Mouse (Mus musculus): ENCODE data around the gene Spata32. TPM values are rescaled to one million over a fixed set of nuclear protein-coding genes. Genes with fewer than 3 reads are reported as not detected.

The Spata32 gene
- polyA plus RNA-seq, 1 experiment: not detected

- 66% methylated on average over 7 of the region's 7 CpGs for WGBS
- no peak for DNase-seq
- peak overlapping the region; percentile 8 for H3K4me3 ChIP-seq (replicated peaks; ENCODE audit: extremely low read depth, low read depth, low read length)
- H3K4me1 ChIP-seq (ENCODE audit: control insufficient read depth, insufficient read depth, low read length): peaks cover 16% of the 10 kb centered on the region
- no peak for TF ChIP-seq CTCF (IDR thresholded peaks at IDR 0.05; ENCODE audit: insufficient read depth, low read length)
- TF ChIP-seq POLR2A (IDR thresholded peaks at IDR 0.05; ENCODE audit: borderline replicate concordance, extremely low read depth, low read depth, low read length): no peak
Observed at GRCm38 (mm10) chr11:103261671-103262411, 43.6 kb upstream of the Spata32 start.

DNA sequence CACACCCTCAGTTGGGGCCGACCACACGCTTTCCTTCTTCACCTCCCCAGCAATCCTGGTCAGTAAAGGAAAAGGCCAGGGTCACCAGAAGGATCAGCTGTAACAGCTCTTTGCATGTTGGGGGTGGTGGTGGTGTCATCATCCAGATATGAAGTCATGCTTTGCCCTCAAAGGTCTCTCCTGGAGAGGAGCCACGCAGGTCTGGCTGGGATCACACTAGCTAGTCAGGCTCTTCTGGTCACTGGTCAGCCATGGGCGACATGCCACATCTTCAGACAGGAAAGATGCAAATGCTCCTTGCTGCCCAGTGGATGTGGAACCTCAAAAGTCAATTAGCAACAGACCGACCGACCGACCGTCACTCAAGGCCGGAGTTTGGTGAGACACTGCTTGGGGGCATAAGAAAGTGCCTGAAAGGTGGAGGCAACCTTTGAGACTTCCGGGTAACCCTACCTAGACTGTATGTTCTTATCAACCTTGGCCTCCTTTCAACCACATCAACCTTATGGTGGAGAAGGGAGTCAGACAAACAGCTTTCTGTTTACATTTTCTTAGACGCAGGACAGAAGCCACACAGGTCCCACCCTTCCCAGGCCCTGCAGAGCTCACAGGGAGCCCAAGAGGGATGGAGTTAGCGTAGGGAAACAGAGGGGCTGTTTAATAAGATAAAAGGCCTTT lies 42.4 kb upstream of the Spata32 start:
- 68% methylated on average over 12 of the region's 12 CpGs for WGBS
- no peak for DNase-seq
- peaks cover 14% of the 10 kb centered on the region for H3K4me1 ChIP-seq (ENCODE audit: control insufficient read depth, insufficient read depth, low read length)

GRCm38 (mm10) chr11:103260034-103260433 lies 41.8 kb upstream of the Spata32 start:
- no peak for DNase-seq
- no peak for TF ChIP-seq POLR2A (IDR thresholded peaks at IDR 0.05; ENCODE audit: borderline replicate concordance, extremely low read depth, low read depth, low read length)
- no peak for TF ChIP-seq CTCF (IDR thresholded peaks at IDR 0.05; ENCODE audit: insufficient read depth, low read length)
- Histone ChIP-seq H3K4me3 (replicated peaks; ENCODE audit: extremely low read depth, low read depth, low read length) (no peak overlapping the region), H3K4me1 (ENCODE audit: control insufficient read depth, insufficient read depth, low read length) (peaks cover 14% of the 10 kb centered on the region)
- WGBS: 90% methylated on average over 5 of the region's 5 CpGs

More for the DNA sequence above, 42.4 kb upstream of the Spata32 start:
- H3K4me3 ChIP-seq (replicated peaks; ENCODE audit: extremely low read depth, low read depth, low read length): no peak overlapping the region
- TF ChIP-seq POLR2A (IDR thresholded peaks at IDR 0.05; ENCODE audit: borderline replicate concordance, extremely low read depth, low read depth, low read length): no peak
- TF ChIP-seq CTCF (IDR thresholded peaks at IDR 0.05; ENCODE audit: insufficient read depth, low read length): no peak

GRCm38 (mm10) chr11:103257938-103258481 lies 39.8 kb upstream of the Spata32 start:
- 55% methylated on average over 4 of the region's 4 CpGs for WGBS
- peaks cover 18% of the 10 kb centered on the region for H3K4me1 ChIP-seq (ENCODE audit: control insufficient read depth, insufficient read depth, low read length)
- H3K4me3 ChIP-seq (replicated peaks; ENCODE audit: extremely low read depth, low read depth, low read length): no peak overlapping the region
- TF ChIP-seq CTCF (IDR thresholded peaks at IDR 0.05; ENCODE audit: insufficient read depth, low read length) (no peak), POLR2A (IDR thresholded peaks at IDR 0.05; ENCODE audit: borderline replicate concordance, extremely low read depth, low read depth, low read length) (no peak)
- DNase-seq: no peak

DNA sequence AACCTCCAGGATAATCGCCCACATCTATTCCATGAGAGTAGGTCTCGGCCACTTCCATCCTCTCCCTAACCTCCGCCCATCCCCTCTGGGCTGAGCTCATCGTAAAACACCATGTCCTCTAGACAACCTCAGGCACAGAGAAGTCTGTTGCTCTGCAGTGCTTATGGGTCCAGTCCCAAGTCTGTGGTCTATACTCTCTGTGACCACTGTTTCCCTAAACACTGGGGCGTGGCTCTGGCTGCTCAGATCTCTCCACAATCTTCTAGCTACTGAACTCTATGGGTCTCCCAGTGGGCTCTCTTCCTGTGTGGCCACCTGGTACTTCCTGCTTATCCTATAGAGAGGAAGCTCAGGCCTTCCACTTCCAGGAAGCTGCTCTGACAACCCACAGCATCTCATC lies 35.4 kb upstream of the Spata32 start:
- TF ChIP-seq CTCF (IDR thresholded peaks at IDR 0.05; ENCODE audit: insufficient read depth, low read length): no peak
- no peak overlapping the region for H3K4me3 ChIP-seq (replicated peaks; ENCODE audit: extremely low read depth, low read depth, low read length)
- 71% methylated on average over 5 of the region's 5 CpGs for WGBS
- no peak for DNase-seq
- peaks cover 14% of the 10 kb centered on the region for H3K4me1 ChIP-seq (ENCODE audit: control insufficient read depth, insufficient read depth, low read length)

- 60% methylated on average over 5 of the region's 5 CpGs for WGBS
- H3K4me1 ChIP-seq (ENCODE audit: control insufficient read depth, insufficient read depth, low read length): peaks cover 19% of the 10 kb centered on the region
- H3K4me3 ChIP-seq (replicated peaks; ENCODE audit: extremely low read depth, low read depth, low read length): no peak overlapping the region
- no peak for DNase-seq
- TF ChIP-seq POLR2A (IDR thresholded peaks at IDR 0.05; ENCODE audit: borderline replicate concordance, extremely low read depth, low read depth, low read length) (no peak), CTCF (IDR thresholded peaks at IDR 0.05; ENCODE audit: insufficient read depth, low read length) (no peak)
Observed at GRCm38 (mm10) chr11:103252380-103252779, 34.1 kb upstream of the Spata32 start.

- no peak for DNase-seq
- H3K4me1 ChIP-seq (ENCODE audit: control insufficient read depth, insufficient read depth, low read length): peaks cover 31% of the 10 kb centered on the region
- no peak overlapping the region for H3K4me3 ChIP-seq (replicated peaks; ENCODE audit: extremely low read depth, low read depth, low read length)
- no peak for TF ChIP-seq POLR2A (IDR thresholded peaks at IDR 0.05; ENCODE audit: borderline replicate concordance, extremely low read depth, low read depth, low read length)
- no peak for TF ChIP-seq CTCF (IDR thresholded peaks at IDR 0.05; ENCODE audit: insufficient read depth, low read length)
- WGBS: 85% methylated on average over 3 of the region's 3 CpGs
Observed at GRCm38 (mm10) chr11:103250324-103250723, 32.1 kb upstream of the Spata32 start.

GRCm38 (mm10) chr11:103249509-103249908 lies 31.3 kb upstream of the Spata32 start:
- Histone ChIP-seq H3K4me3 (replicated peaks; ENCODE audit: extremely low read depth, low read depth, low read length) (no peak overlapping the region), H3K4me1 (ENCODE audit: control insufficient read depth, insufficient read depth, low read length) (peaks cover 31% of the 10 kb centered on the region)
- no peak for DNase-seq
- TF ChIP-seq CTCF (IDR thresholded peaks at IDR 0.05; ENCODE audit: insufficient read depth, low read length) (no peak), POLR2A (IDR thresholded peaks at IDR 0.05; ENCODE audit: borderline replicate concordance, extremely low read depth, low read depth, low read length) (no peak)
- WGBS: 57% methylated on average over 6 of the region's 6 CpGs

- Histone ChIP-seq H3K4me3 (replicated peaks; ENCODE audit: extremely low read depth, low read depth, low read length) (no peak overlapping the region), H3K4me1 (ENCODE audit: control insufficient read depth, insufficient read depth, low read length) (peaks cover 32% of the 10 kb centered on the region)
- WGBS: 46% methylated on average over 5 of the region's 5 CpGs
- TF ChIP-seq POLR2A (IDR thresholded peaks at IDR 0.05; ENCODE audit: borderline replicate concordance, extremely low read depth, low read depth, low read length): no peak
- no peak for TF ChIP-seq CTCF (IDR thresholded peaks at IDR 0.05; ENCODE audit: insufficient read depth, low read length)
- no peak for DNase-seq
Observed at GRCm38 (mm10) chr11:103248837-103249236, 30.6 kb upstream of the Spata32 start.

All from lung, adult 2 months (tissue).